Mouse (Mus musculus): ENCODE measurements around the gene Ovol2. TPM values are rescaled to one million over a fixed set of nuclear protein-coding genes. Genes with fewer than 3 reads are reported as not detected.

Gene Ovol2
- polyA plus RNA-seq, 1 experiment from 2014 or later, result 0.25 TPM

GRCm38 (mm10) chr2:144267004-144267730 lies 64.8 kb downstream of the Ovol2 start:
- no peak for DNase-seq (ENCODE audit: low spot score)
- Histone ChIP-seq H3K4me3 (ENCODE audit: low read depth, low read length) (no peak overlapping the region), H3K9me3 (ENCODE audit: control insufficient read depth, low read length) (no peaks in the 10 kb centered on the region), H3K9ac (ENCODE audit: low read depth, low read length) (no peak overlapping the region), H3K4me1 (replicated peaks; ENCODE audit: control insufficient read depth, insufficient read depth, low read length) (no peaks in the 10 kb centered on the region), H3K36me3 (ENCODE audit: control insufficient read depth, insufficient read depth, low read length) (no peaks in the 10 kb centered on the region), H3K27me3 (ENCODE audit: control insufficient read depth, insufficient read depth, low read length) (no peaks in the 10 kb centered on the region), H3K27ac (ENCODE audit: low read depth, low read length) (no peak overlapping the region), H3K4me2 (replicated peaks; ENCODE audit: low read depth, low read length) (no peak overlapping the region)
- WGBS, result 55% methylated on average over 5 of the region's 5 CpGs
- ATAC-seq (ENCODE audit: low FRiP score), result no peak

- Histone ChIP-seq H3K27ac (ENCODE audit: low read depth, low read length) (no peak overlapping the region), H3K9me3 (ENCODE audit: control insufficient read depth, low read length) (no peaks in the 10 kb centered on the region), H3K4me1 (replicated peaks; ENCODE audit: control insufficient read depth, insufficient read depth, low read length) (no peaks in the 10 kb centered on the region), H3K9ac (ENCODE audit: low read depth, low read length) (no peak overlapping the region), H3K27me3 (ENCODE audit: control insufficient read depth, insufficient read depth, low read length) (no peaks in the 10 kb centered on the region), H3K4me3 (ENCODE audit: low read depth, low read length) (no peak overlapping the region), H3K4me2 (replicated peaks; ENCODE audit: low read depth, low read length) (no peak overlapping the region), H3K36me3 (ENCODE audit: control insufficient read depth, insufficient read depth, low read length) (no peaks in the 10 kb centered on the region)
- no peak for ATAC-seq (ENCODE audit: low FRiP score)
- DNase-seq (ENCODE audit: low spot score), result no peak
- WGBS, result 46% methylated on average over 4 of the region's 4 CpGs
Measured at GRCm38 (mm10) chr2:144265916-144266683, 65.8 kb downstream of the Ovol2 start.

- 72% methylated on average over 3 of the region's 3 CpGs for WGBS
- no peak for ATAC-seq (ENCODE audit: low FRiP score)
- no peak for DNase-seq (ENCODE audit: low spot score)
- Histone ChIP-seq H3K36me3 (ENCODE audit: control insufficient read depth, insufficient read depth, low read length) (no peaks in the 10 kb centered on the region), H3K4me3 (ENCODE audit: low read depth, low read length) (no peak overlapping the region), H3K27ac (ENCODE audit: low read depth, low read length) (no peak overlapping the region), H3K9me3 (ENCODE audit: control insufficient read depth, low read length) (no peaks in the 10 kb centered on the region), H3K4me1 (replicated peaks; ENCODE audit: control insufficient read depth, insufficient read depth, low read length) (no peaks in the 10 kb centered on the region), H3K9ac (ENCODE audit: low read depth, low read length) (no peak overlapping the region), H3K27me3 (ENCODE audit: control insufficient read depth, insufficient read depth, low read length) (no peaks in the 10 kb centered on the region), H3K4me2 (replicated peaks; ENCODE audit: low read depth, low read length) (no peak overlapping the region)
Measured at GRCm38 (mm10) chr2:144265120-144265488, 66.8 kb downstream of the Ovol2 start.

- whole genome bisulfite sequencing, result 85% methylated on average over 5 of the region's 5 CpGs
- Histone ChIP-seq H3K36me3 (ENCODE audit: control insufficient read depth, insufficient read depth, low read length) (no peaks in the 10 kb centered on the region), H3K9me3 (ENCODE audit: control insufficient read depth, low read length) (no peaks in the 10 kb centered on the region), H3K4me3 (ENCODE audit: low read depth, low read length) (no peak overlapping the region), H3K4me1 (replicated peaks; ENCODE audit: control insufficient read depth, insufficient read depth, low read length) (no peaks in the 10 kb centered on the region), H3K9ac (ENCODE audit: low read depth, low read length) (no peak overlapping the region), H3K27me3 (ENCODE audit: control insufficient read depth, insufficient read depth, low read length) (no peaks in the 10 kb centered on the region), H3K4me2 (replicated peaks; ENCODE audit: low read depth, low read length) (no peak overlapping the region), H3K27ac (ENCODE audit: low read depth, low read length) (no peak overlapping the region)
- no peak for DNase-seq (ENCODE audit: low spot score)
- ATAC-seq (ENCODE audit: low FRiP score), result no peak
Measured at GRCm38 (mm10) chr2:144264398-144265119, 67.4 kb downstream of the Ovol2 start.

GRCm38 (mm10) chr2:144262837-144263236 lies 69.1 kb downstream of the Ovol2 start:
- no peaks in the 10 kb centered on the region for H3K27me3 ChIP-seq (ENCODE audit: control insufficient read depth, insufficient read depth, low read length)
- no peak overlapping the region for H3K4me2 ChIP-seq (replicated peaks; ENCODE audit: low read depth, low read length)
- no peak overlapping the region for H3K9ac ChIP-seq (ENCODE audit: low read depth, low read length)
- ATAC-seq (ENCODE audit: low FRiP score) (no peak), DNase-seq (ENCODE audit: low spot score) (no peak)
- H3K4me3 ChIP-seq (ENCODE audit: low read depth, low read length), result no peak overlapping the region
- H3K36me3 ChIP-seq (ENCODE audit: control insufficient read depth, insufficient read depth, low read length), result 0 out of 2 replicates have a peak, but pooled peaks cover 3% of the 10 kb centered on the region
- H3K27ac ChIP-seq (ENCODE audit: low read depth, low read length), result no peak overlapping the region
- no peaks in the 10 kb centered on the region for H3K9me3 ChIP-seq (ENCODE audit: control insufficient read depth, low read length)
- WGBS, result 95% methylated on average over 2 of the region's 2 CpGs
- H3K4me1 ChIP-seq (replicated peaks; ENCODE audit: control insufficient read depth, insufficient read depth, low read length), result no peaks in the 10 kb centered on the region

Other genes with a start within 250 kb of the Ovol2 start
- 15.8 and 17.2 TPM in 2 replicates for gene Mgme1, start 61.5 kb downstream of the Ovol2 start, polyA plus RNA-seq (2014; fragmentation: Nextera tagmentation; extraction: Ambion mirVana)
- 104 and 108 TPM in 2 replicates for gene Snx5, start 61.2 kb downstream of the Ovol2 start, polyA plus RNA-seq (2014; fragmentation: Nextera tagmentation; extraction: Ambion mirVana)
- gene Kat14, start 36.8 kb upstream of the Ovol2 start, polyA plus RNA-seq (2014; fragmentation: Nextera tagmentation; extraction: Ambion mirVana), result 30.8 and 31.0 TPM in 2 replicates
- 0.94 and 1.9 TPM in 2 replicates for gene Pet117, start 36.9 kb upstream of the Ovol2 start, polyA plus RNA-seq (2014; fragmentation: Nextera tagmentation; extraction: Ambion mirVana)
- 2.7 and 3.4 TPM in 2 replicates for gene Dzank1, start 195.3 kb upstream of the Ovol2 start, polyA plus RNA-seq (2014; fragmentation: Nextera tagmentation; extraction: Ambion mirVana)
- 30.7 and 37.8 TPM in 2 replicates for gene Polr3f, start 195.6 kb upstream of the Ovol2 start, polyA plus RNA-seq (2014; fragmentation: Nextera tagmentation; extraction: Ambion mirVana)
- 67.1 and 70.3 TPM in 2 replicates for gene Rbbp9, start 218.7 kb upstream of the Ovol2 start, polyA plus RNA-seq (2014; fragmentation: Nextera tagmentation; extraction: Ambion mirVana)
- 94.1 and 110 TPM in 2 replicates for gene Sec23b, start 224.1 kb upstream of the Ovol2 start, polyA plus RNA-seq (2014; fragmentation: Nextera tagmentation; extraction: Ambion mirVana)

All from hindbrain, embryonic 11.5 days (tissue).